Mouse (Mus musculus) CH12.LX (cell line): ENCODE results near the gene Klhl29. TPM values are rescaled to one million over a fixed set of nuclear protein-coding genes. Genes with fewer than 3 reads are reported as not detected.

Source experiments
- DNase-seq: peaks from one replicate; pipeline ENCODE4 v3.0.0-alpha.2; 2013; ENCODE audit errors: extremely low read depth
- H3K27ac ChIP-seq: 2 replicates; pipeline ENCODE4 v1.5.1; 2012; ENCODE audit warnings: low read depth, mild to moderate bottlenecking, control low read depth, moderate library complexity; ENCODE audit not compliant: insufficient read depth
- H3K27me3 ChIP-seq: replicated peaks from 2 replicates; pipeline ENCODE3; 2012; ENCODE audit warnings: inconsistent platforms
- H3K36me3 ChIP-seq, 2 experiments: replicated peaks in 1 of 2; 2 replicates each; pipeline versions ENCODE3 to v1.6.1; 2012; ENCODE audit warnings: inconsistent platforms in 1 of 2, low read length in 1 of 2, mild to moderate bottlenecking in 1 of 2, mixed read lengths in 1 of 2, moderate library complexity in 1 of 2; ENCODE audit not compliant: control insufficient read depth in 1 of 2, insufficient read depth in 1 of 2
- H3K4me1 ChIP-seq, 2 experiments: 2 replicates each; pipeline ENCODE4 v1.6.1; 2012; ENCODE audit warnings: inconsistent platforms in 1 of 2, moderate library complexity in 1 of 2; ENCODE audit not compliant: insufficient read depth in 2 of 2, control insufficient read depth in 1 of 2
- H3K4me2 ChIP-seq: 2 replicates; pipeline ENCODE4 v1.6.1; 2012; ENCODE audit warnings: low read depth, mild to moderate bottlenecking, control low read depth; ENCODE audit not compliant: poor library complexity, insufficient read depth, severe bottlenecking
- H3K4me3 ChIP-seq, 3 experiments: fragments of 150-350 bp in 1 of 3; sonication (generic) in 1 of 3; replicated peaks in 1 of 3; 2 replicates each; pipeline versions ENCODE3 to v1.5.1; 2011 to 2012; ENCODE audit warnings: low read depth in 2 of 3, low read length in 2 of 3, mild to moderate bottlenecking in 2 of 3, moderate library complexity in 2 of 3, control low read depth in 1 of 3, improper control_type of control experiment in 1 of 3, inconsistent platforms in 1 of 3, mixed read lengths in 1 of 3; ENCODE audit not compliant: poor library complexity in 1 of 3
- H3K79me2 ChIP-seq: replicated peaks from 2 replicates; pipeline ENCODE4 v1.6.1; 2012; ENCODE audit warnings: mild to moderate bottlenecking, moderate library complexity; ENCODE audit not compliant: control insufficient read depth, poor library complexity, insufficient read depth, severe bottlenecking; ENCODE audit errors: extremely low read depth
- H3K9ac ChIP-seq: 2 replicates; pipeline ENCODE4 v1.6.1; 2012; ENCODE audit warnings: low read depth, mild to moderate bottlenecking, control low read depth, moderate library complexity; ENCODE audit not compliant: insufficient read depth
- H3K9me3 ChIP-seq: replicated peaks from 2 replicates; pipeline ENCODE3; 2012; ENCODE audit warnings: low read length, inconsistent platforms, mixed read lengths
- BHLHE40 ChIP-seq: IDR thresholded peaks from 2 replicates; pipeline ENCODE4 v1.6.1; 2011; ENCODE audit warnings: mild to moderate bottlenecking, low read depth, low read length, improper control_type of control experiment
- CHD1 ChIP-seq: IDR thresholded peaks from 2 replicates; pipeline ENCODE4 v1.6.1; 2012; ENCODE audit warnings: low read depth, low read length, improper control_type of control experiment, inconsistent platforms
- CTCF ChIP-seq, 2 experiments: IDR thresholded peaks in 1 of 2; conservative IDR thresholded peaks in 1 of 2; 2 replicates each; pipeline ENCODE4 v1.5.1; 2011 to 2012; ENCODE audit warnings: low read depth in 2 of 2, low read length in 2 of 2, improper control_type of control experiment in 1 of 2, inconsistent platforms in 1 of 2, mild to moderate bottlenecking in 1 of 2, moderate library complexity in 1 of 2
- E2F4 ChIP-seq: IDR thresholded peaks from 2 replicates; pipeline ENCODE4 v1.6.1; 2011; ENCODE audit warnings: low read depth, low read length, improper control_type of control experiment; ENCODE audit not compliant: insufficient replicate concordance
- ELF1 ChIP-seq: IDR thresholded peaks from 2 replicates; pipeline ENCODE4 v1.6.1; 2014; ENCODE audit warnings: low read depth, mild to moderate bottlenecking, inconsistent platforms, low read length, improper control_type of control experiment
- EP300 ChIP-seq: IDR thresholded peaks from 2 replicates; pipeline ENCODE4 v1.6.1; 2011; ENCODE audit warnings: low read length, improper control_type of control experiment
- ETS1 ChIP-seq: conservative IDR thresholded peaks from 2 replicates; pipeline ENCODE4 v1.6.1; 2012; ENCODE audit warnings: low read depth, mild to moderate bottlenecking, inconsistent platforms, low read length, improper control_type of control experiment, moderate library complexity
- GABPA ChIP-seq: IDR thresholded peaks from 2 replicates; pipeline ENCODE4 v1.6.1; 2012; ENCODE audit warnings: low read depth, low read length, improper control_type of control experiment, inconsistent platforms; ENCODE audit not compliant: insufficient replicate concordance
- JUND ChIP-seq: conservative IDR thresholded peaks from 2 replicates; pipeline ENCODE4 v1.6.1; 2011; ENCODE audit warnings: low read depth, low read length, improper control_type of control experiment
- KAT2A ChIP-seq: IDR thresholded peaks from 2 replicates; pipeline ENCODE4 v1.6.1; 2012; ENCODE audit warnings: low read length, improper control_type of control experiment, inconsistent platforms; ENCODE audit not compliant: insufficient replicate concordance
- MAX ChIP-seq: IDR thresholded peaks from 2 replicates; pipeline ENCODE4 v1.6.1; 2011; ENCODE audit warnings: low read length, improper control_type of control experiment
- MEF2A ChIP-seq: IDR thresholded peaks from 2 replicates; pipeline ENCODE4 v1.6.1; 2014; ENCODE audit warnings: low read depth, mild to moderate bottlenecking, inconsistent platforms, low read length, improper control_type of control experiment, borderline replicate concordance
- PAX5 ChIP-seq: IDR thresholded peaks from 2 replicates; pipeline ENCODE4 v1.6.1; 2012; ENCODE audit warnings: low read length, inconsistent platforms, mixed read lengths
- RAD21 ChIP-seq: IDR thresholded peaks from 2 replicates; pipeline ENCODE4 v1.6.1; 2011; ENCODE audit warnings: low read depth, mild to moderate bottlenecking, low read length, improper control_type of control experiment, moderate library complexity
- RCOR1 ChIP-seq: conservative IDR thresholded peaks from 2 replicates; pipeline ENCODE4 v1.6.1; 2012; ENCODE audit warnings: low read depth, mild to moderate bottlenecking, inconsistent platforms, low read length, improper control_type of control experiment
- SMC3 ChIP-seq: IDR thresholded peaks from 2 replicates; pipeline ENCODE4 v1.6.1; 2011; ENCODE audit warnings: low read depth, low read length, improper control_type of control experiment
- TBP ChIP-seq: conservative IDR thresholded peaks from 2 replicates; pipeline ENCODE4 v1.6.1; 2011; ENCODE audit warnings: low read depth, low read length, improper control_type of control experiment
- TCF12 ChIP-seq: IDR thresholded peaks from 2 replicates; pipeline ENCODE4 v1.6.1; 2014; ENCODE audit warnings: low read depth, mild to moderate bottlenecking, inconsistent platforms, low read length, improper control_type of control experiment
- UBTF ChIP-seq: IDR thresholded peaks from 2 replicates; pipeline ENCODE4 v1.6.1; 2012; ENCODE audit warnings: low read depth, mild to moderate bottlenecking, inconsistent platforms, low read length, improper control_type of control experiment, moderate library complexity
- ZKSCAN1 ChIP-seq: IDR thresholded peaks from 2 replicates; pipeline ENCODE4 v1.6.1; 2012; ENCODE audit warnings: low read depth, inconsistent platforms, low read length, improper control_type of control experiment, borderline replicate concordance
- ZNF384 ChIP-seq: IDR thresholded peaks from 2 replicates; pipeline ENCODE4 v1.6.1; 2012; ENCODE audit warnings: low read depth, low read length, improper control_type of control experiment, inconsistent platforms
- dilution Hi-C: fragments of 300-500 bp; cut with MboI; formaldehyde crosslinking; loops from 2 replicates; pipeline ENCODE4 v1.14.3; 2020; ENCODE audit warnings: low sequenced_read_pairs; ENCODE audit not compliant: extremely low pct_unique_long_range_greater_than_20kb, extremely low pct_ligation_motif_present
- in situ Hi-C: fragments of 300-500 bp; cut with MboI; formaldehyde crosslinking; loops from 3 replicates; pipeline ENCODE4 v1.14.3; 2019; ENCODE audit warnings: low sequenced_read_pairs, low pct_ligation_motif_present, low pct_unique_long_range_greater_than_20kb, mixed read lengths
- polyA plus RNA-seq: library from polyadenylated mRNA; unstranded; fragments of >175 nt; gene quantifications from 2 replicates; pipeline ENCODE4 v1.2.1, GENCODE M21; 2012; ENCODE audit warnings: low read depth; ENCODE audit not compliant: insufficient read length
- total RNA-seq, 2 experiments: library from RNA; depleted of rRNA; stranded (reverse); fragments of 300-350 nt in 1 of 2; fragments of >200 nt in 1 of 2; gene quantifications; 2 replicates each; pipeline ENCODE4 v1.2.3; 2012 to 2014

Gene Klhl29
- total and polyA plus RNA-seq, 3 experiments, result 0.04 TPM; not detected in 2

DNA sequence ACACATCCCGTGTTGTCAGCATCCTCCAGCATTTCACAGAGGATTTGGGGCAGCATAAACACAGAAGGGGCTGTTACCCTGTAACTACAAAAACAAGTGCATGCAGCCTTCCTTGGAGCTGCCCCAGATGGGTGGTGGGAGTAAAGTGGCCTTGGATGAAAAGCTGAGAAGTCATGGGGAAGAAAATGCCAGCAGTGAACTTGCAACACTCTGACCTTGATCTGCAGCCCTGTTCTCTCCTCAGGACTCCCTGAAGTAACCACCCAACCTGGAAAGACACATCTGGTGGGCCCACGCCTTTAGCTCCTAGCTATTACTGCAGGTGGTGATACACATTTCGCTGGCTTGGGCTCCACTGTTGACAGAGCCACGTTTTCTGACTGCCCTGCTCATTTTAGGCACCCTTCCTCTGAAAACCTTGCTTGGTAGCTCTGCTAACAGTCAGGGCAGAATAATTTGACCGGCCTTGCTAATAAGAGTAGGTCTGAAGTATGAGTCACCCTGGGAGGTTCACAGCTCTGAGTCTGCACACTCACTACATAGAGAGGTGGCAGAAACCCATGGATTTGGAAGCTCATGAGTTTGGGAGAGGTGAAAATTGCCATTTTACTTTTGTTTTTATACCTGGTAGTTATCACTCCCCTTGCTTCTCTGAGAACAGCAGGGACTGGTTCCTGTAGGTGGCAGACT lies 228.0 kb downstream of the Klhl29 start:
- H3K9ac ChIP-seq, result no peak overlapping the region
- H3K9me3 ChIP-seq, result no peaks in the 10 kb centered on the region
- H3K36me3 ChIP-seq, result no peaks in the 10 kb centered on the region
- no peak for DNase-seq
- no peaks in the 10 kb centered on the region for H3K27me3 ChIP-seq
- dilution Hi-C loops, result no loop called here
- no peak overlapping the region for H3K27ac ChIP-seq
- H3K4me2 ChIP-seq, result no peak overlapping the region
- H3K4me1 ChIP-seq, result no peaks in the 10 kb centered on the region
- TF ChIP-seq TCF12, result no peak
- TF ChIP-seq BHLHE40, result no peak
- TF ChIP-seq E2F4, result no peak
- TF ChIP-seq PAX5, result no peak
- TF ChIP-seq GABPA, result no peak
- no peak for TF ChIP-seq KAT2A
- TF ChIP-seq ELF1, result no peak
- no peak for TF ChIP-seq CHD1
- TF ChIP-seq TBP, result no peak
- H3K4me3 ChIP-seq, result no peak overlapping the region
- in situ Hi-C loops, result no loop called here
- H3K79me2 ChIP-seq, result no peaks in the 10 kb centered on the region

GRCm38 (mm10) chr12:5143903-5144781 lies 231.3 kb downstream of the Klhl29 start:
- dilution Hi-C loops (no loop called here), in situ Hi-C loops (no loop called here)
- no peaks in the 10 kb centered on the region for H3K79me2 ChIP-seq
- H3K27me3 ChIP-seq, result no peaks in the 10 kb centered on the region
- H3K9ac ChIP-seq, result no peak overlapping the region
- peaks cover 0 to 3% of the 10 kb centered on the region in 2 experiments; a peak in 1 of 4 replicates for H3K4me1 ChIP-seq
- TF ChIP-seq JUND, result no peak
- TF ChIP-seq ZKSCAN1, result no peak
- no peak for TF ChIP-seq CTCF (conservative IDR thresholded peaks at IDR 0.05 in 1 of 2, IDR thresholded peaks at IDR 0.05 in 1 of 2; ENCODE audit: low read depth in 2 of 2, low read length in 2 of 2)
- TF ChIP-seq CHD1, result no peak
- TF ChIP-seq RAD21, result no peak
- no peak for TF ChIP-seq SMC3
- TF ChIP-seq MEF2A, result no peak
- TF ChIP-seq ETS1, result no peak
- no peak for TF ChIP-seq RCOR1
- TF ChIP-seq MAX, result no peak
- no peak for TF ChIP-seq EP300
- no peak for TF ChIP-seq UBTF
- TF ChIP-seq GABPA, result no peak
- no peak for TF ChIP-seq ZNF384
- H3K36me3 ChIP-seq, result no peaks in the 10 kb centered on the region
- no peak overlapping the region for H3K4me3 ChIP-seq
- no peak overlapping the region for H3K4me2 ChIP-seq
- no peak for DNase-seq
- no peak overlapping the region for H3K27ac ChIP-seq
- H3K9me3 ChIP-seq, result no peaks in the 10 kb centered on the region
